Mouse (Mus musculus) erythroblast, embryonic 14.5 days (primary cell): Measurements from ENCODE around the gene Garnl3.

Experiments
- GATA1 ChIP-seq: IDR thresholded peaks from 2 replicates; pipeline ENCODE4 v1.6.1; 2012; ENCODE audit warnings: low read length, inconsistent platforms, mixed read lengths
- TAL1 ChIP-seq: IDR thresholded peaks from 3 replicates; pipeline ENCODE4 v1.6.1; 2012; ENCODE audit warnings: low read length, inconsistent platforms, mixed read lengths

GRCm38 (mm10) chr2:32977114-32977513 is 154.3 kb downstream of the Garnl3 start:
- TF ChIP-seq GATA1: no peak
- TF ChIP-seq TAL1: no peak
